Mouse (Mus musculus) megakaryocyte-erythroid progenitor cell, adult 5-6 weeks (primary cell): ENCODE results near the gene Stk36. TPM values are rescaled to one million over a fixed set of nuclear protein-coding genes. Genes with fewer than 3 reads are reported as not detected.

Source experiments
- ATAC-seq: replicated peaks from 2 replicates; pipeline ENCODE4 v1.8.0; 2016; ENCODE audit warnings: mild to moderate bottlenecking, inconsistent platforms; ENCODE audit not compliant: severe bottlenecking, poor library complexity, low FRiP score, low TSS enrichment
- total RNA-seq, 2 experiments: library from RNA; stranded (forward) in 1 of 2; stranded (reverse) in 1 of 2; fragments of 200-1000, 215-1000 nt in 1 of 2; fragments of >200 nt in 1 of 2; fragmentation: Nextera tagmentation in 1 of 2; gene quantifications; 2 replicates each; pipeline ENCODE4 v1.2.3; 2014 to 2017

Stk36 gene
- total RNA-seq, 2 experiments from 2014 or later: 0.20 TPM; not detected in 1

DNA sequence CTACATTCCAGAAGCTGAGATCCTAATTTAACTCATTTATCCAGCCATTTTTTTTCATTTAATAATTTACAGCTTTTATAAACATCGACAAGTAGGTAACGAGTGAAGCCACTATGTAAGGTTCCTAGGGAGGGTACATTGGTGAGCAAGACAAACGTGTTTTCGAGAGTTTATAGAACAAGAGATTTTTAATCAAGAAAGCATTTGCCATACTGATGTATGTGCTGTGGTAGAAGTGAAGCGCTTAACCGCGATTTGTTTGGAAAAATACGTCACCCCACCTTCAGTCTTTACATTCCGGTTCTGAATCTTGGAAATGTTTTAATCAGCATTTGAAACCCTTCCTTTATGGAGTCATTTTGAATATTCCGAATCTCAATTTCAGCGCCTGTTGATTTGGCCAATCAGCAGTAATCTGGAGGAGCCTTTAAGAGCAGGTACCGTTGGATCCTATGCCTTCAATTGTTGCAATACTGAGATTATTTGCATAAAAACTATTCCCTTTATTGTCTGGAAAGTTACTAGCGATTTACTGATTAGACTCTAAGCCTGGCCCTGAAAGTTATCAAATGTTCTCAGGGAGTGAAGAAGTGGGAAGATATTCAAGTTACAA is 61.1 kb downstream of the Stk36 start:
- peak; percentile 18; the same call in 1 of the 2 replicates for ATAC-seq

DNA sequence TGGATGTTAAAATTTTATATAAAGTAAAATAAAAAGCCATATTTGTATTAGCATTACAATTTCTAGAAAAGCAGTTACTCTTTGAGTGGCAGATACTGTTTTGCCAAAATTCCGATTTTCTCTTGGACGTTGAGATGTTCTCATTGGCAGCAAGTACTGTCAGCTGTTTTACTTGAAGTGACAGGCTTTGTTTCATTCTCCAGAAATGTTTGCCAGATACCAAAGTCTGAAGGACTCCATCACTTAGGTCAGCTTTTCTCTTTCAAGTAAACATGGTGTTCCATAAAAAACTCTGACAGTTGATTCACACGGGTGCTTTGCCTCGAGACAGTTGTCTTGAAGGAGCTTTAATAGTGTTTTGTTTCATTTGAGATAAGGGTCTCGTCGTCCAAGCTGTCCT is 63.9 kb downstream of the Stk36 start:
- no peak for ATAC-seq

DNA sequence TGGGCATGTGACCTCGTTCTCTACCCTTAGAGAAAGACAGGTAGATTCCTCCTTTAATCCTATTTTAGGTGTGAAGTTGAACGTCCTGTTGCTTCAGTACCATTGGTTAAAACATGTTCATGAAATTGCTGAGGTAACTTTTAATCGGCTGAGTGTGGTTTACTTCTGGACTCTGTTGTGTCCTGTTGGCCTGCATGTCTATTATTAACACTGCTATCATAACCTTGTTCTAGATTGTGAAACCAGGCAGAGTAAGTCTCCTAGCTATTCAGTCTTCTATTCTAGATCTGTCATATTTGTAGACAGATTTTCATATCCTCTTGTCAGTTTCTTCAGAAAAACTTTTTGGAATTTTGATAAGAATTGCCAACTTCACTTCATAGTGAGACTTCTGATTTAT is 67.1 kb downstream of the Stk36 start:
- ATAC-seq: no peak

DNA sequence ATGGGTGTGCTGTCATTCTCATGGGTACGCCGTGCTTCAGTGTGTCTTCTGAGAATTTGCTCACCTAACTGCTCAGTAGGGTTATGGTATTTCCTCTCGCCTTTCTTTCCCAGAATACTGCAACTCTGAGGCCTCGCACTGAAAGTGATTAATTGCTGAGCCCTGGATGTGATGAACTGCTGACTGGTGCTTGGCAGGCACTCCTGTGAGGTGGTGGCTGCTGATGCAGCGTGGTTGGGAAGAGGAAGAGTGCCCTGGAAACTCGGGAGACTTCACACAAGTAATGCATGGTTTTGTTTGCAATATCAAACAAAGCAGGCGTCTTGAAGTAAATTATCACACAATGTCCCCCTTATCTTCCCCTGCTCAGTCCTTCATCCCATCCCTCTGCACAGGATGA is 71.5 kb downstream of the Stk36 start:
- no peak for ATAC-seq

DNA sequence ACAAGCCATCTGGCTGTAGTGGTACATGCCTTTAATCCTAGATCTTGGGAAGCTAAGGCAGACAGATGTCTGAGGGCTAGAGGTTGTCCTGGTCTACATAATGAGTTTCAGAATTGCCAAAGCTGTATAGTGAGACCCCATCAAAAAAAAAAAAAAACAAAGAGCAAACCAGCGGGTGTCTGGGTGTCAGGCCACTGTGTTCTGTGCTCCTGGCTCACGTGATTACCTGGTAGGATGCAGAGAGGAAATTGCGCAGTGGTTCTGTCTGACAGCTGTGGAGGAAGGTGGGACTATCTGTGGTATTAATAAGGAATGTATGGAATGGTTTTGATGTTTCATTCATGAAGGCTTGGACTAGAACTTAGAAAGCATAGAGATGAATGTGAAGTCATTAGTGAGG is 75.6 kb downstream of the Stk36 start:
- no peak for ATAC-seq

DNA sequence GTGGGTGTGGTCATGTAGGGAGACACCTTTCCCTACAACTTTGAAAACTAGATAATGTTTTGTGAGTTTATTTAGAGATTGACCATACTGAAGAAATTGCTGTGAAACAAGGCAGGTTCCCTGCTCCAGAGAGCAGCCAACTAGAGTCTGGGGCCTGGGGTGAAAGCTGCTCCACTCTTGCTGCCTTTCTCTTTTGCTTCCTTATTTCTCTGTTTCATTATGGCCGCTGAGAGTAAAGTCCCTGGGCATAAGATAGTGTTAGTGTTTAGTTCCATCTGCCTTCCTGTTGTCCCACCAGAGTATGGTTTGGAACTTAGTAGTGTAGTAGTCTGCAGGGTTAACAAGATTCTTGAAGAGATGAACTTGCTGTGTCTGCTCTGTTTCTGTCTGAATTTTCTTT is 76.6 kb downstream of the Stk36 start:
- no peak for ATAC-seq

Other genes starting within 250 kb of the Stk36 start
- not detected in 2 replicates for gene Catip, start 239.3 kb upstream of the Stk36 start, total RNA-seq (2014; fragmentation: Nextera tagmentation)
- not detected in 2 replicates for gene Catip, start 239.3 kb upstream of the Stk36 start, total RNA-seq (2017)
- gene Slc11a1, start 226.2 kb upstream of the Stk36 start, total RNA-seq (2014; fragmentation: Nextera tagmentation): not detected in 2 replicates
- 0.42 TPM in 1 of 2 replicates, not detected in the other for gene Slc11a1, start 226.2 kb upstream of the Stk36 start, total RNA-seq (2017)
- gene Ctdsp1, start 209.9 kb upstream of the Stk36 start, total RNA-seq (2014; fragmentation: Nextera tagmentation): 84.0 and 87.0 TPM in 2 replicates
- 19.5 and 26.8 TPM in 2 replicates for gene Ctdsp1, start 209.9 kb upstream of the Stk36 start, total RNA-seq (2017)
- not detected in 2 replicates for gene Vil1, start 192.1 kb upstream of the Stk36 start, total RNA-seq (2014; fragmentation: Nextera tagmentation)
- gene Vil1, start 192.1 kb upstream of the Stk36 start, total RNA-seq (2017): not detected in 2 replicates
- gene Cnot9, start 95.4 kb upstream of the Stk36 start, total RNA-seq (2014; fragmentation: Nextera tagmentation): 65.5 and 83.3 TPM in 2 replicates
- gene Cnot9, start 95.4 kb upstream of the Stk36 start, total RNA-seq (2017): 122 and 130 TPM in 2 replicates
- not detected in 2 replicates for gene Plcd4, start 58.6 kb upstream of the Stk36 start, total RNA-seq (2014; fragmentation: Nextera tagmentation)
- 0.33 TPM in 1 of 2 replicates, not detected in the other for gene Plcd4, start 58.6 kb upstream of the Stk36 start, total RNA-seq (2017)
- 31.1 and 40.1 TPM in 2 replicates for gene Usp37, start 57.2 kb upstream of the Stk36 start, total RNA-seq (2014; fragmentation: Nextera tagmentation)
- gene Usp37, start 57.2 kb upstream of the Stk36 start, total RNA-seq (2017): 39.9 and 70.7 TPM in 2 replicates
- 26.5 and 29.8 TPM in 2 replicates for gene Zfp142, start 13.2 kb upstream of the Stk36 start, total RNA-seq (2014; fragmentation: Nextera tagmentation)
- gene Zfp142, start 13.2 kb upstream of the Stk36 start, total RNA-seq (2017): 12.3 and 13.8 TPM in 2 replicates
- gene Bcs1l, start 13.2 kb upstream of the Stk36 start, total RNA-seq (2014; fragmentation: Nextera tagmentation): 27.8 and 29.7 TPM in 2 replicates
- gene Bcs1l, start 13.2 kb upstream of the Stk36 start, total RNA-seq (2017): 14.4 and 21.1 TPM in 2 replicates
- gene Rnf25, start within 50 bp of the Stk36 start, total RNA-seq (2014; fragmentation: Nextera tagmentation): 38.6 and 49.9 TPM in 2 replicates
- 22.7 and 26.5 TPM in 2 replicates for gene Rnf25, start within 50 bp of the Stk36 start, total RNA-seq (2017)
- 46.8 and 55.5 TPM in 2 replicates for gene Ttll4, start 60.3 kb downstream of the Stk36 start, total RNA-seq (2014; fragmentation: Nextera tagmentation)
- 19.8 and 38.2 TPM in 2 replicates for gene Ttll4, start 60.3 kb downstream of the Stk36 start, total RNA-seq (2017)
- 2.0 TPM in 1 of 2 replicates, not detected in the other for gene Cyp27a1, start 112.1 kb downstream of the Stk36 start, total RNA-seq (2014; fragmentation: Nextera tagmentation)
- gene Cyp27a1, start 112.1 kb downstream of the Stk36 start, total RNA-seq (2017): 1.9 TPM in 1 of 2 replicates, not detected in the other
- not detected in 2 replicates for gene Prkag3, start 147.8 kb downstream of the Stk36 start, total RNA-seq (2014; fragmentation: Nextera tagmentation)
- not detected in 2 replicates for gene Prkag3, start 147.8 kb downstream of the Stk36 start, total RNA-seq (2017)
- not detected in 2 replicates for gene Wnt6, start 170.4 kb downstream of the Stk36 start, total RNA-seq (2014; fragmentation: Nextera tagmentation)
- not detected in 2 replicates for gene Wnt6, start 170.4 kb downstream of the Stk36 start, total RNA-seq (2017)
- not detected in 2 replicates for gene Wnt10a, start 190.1 kb downstream of the Stk36 start, total RNA-seq (2014; fragmentation: Nextera tagmentation)
- gene Wnt10a, start 190.1 kb downstream of the Stk36 start, total RNA-seq (2017): not detected in 2 replicates